Mouse (Mus musculus): ENCODE results near the gene Lrrc59. TPM values are rescaled to one million over a fixed set of nuclear protein-coding genes. Genes with fewer than 3 reads are reported as not detected.

Gene Lrrc59
- polyA plus RNA-seq, 1 experiment from 2014 or later: 220 TPM

DNA sequence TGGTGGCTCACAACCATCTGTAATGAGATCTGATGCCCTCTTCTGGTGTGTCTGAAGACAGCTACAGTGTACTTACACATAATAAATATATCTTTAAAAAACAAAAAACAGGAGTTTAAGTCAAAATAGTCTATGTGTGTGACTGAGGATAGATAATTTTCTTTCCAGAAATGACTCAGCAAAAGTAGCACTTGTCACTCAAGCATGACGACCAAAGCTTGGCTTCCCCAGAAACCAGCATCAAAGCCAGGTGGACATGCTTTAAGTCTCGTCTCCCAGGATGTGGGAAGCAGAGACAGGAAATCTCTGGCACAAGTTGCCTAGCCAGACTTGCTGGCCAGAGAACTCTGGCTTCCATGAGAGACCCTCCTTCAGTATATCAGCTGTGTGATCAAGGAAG, 7.4 kb upstream of the Lrrc59 start:
- no peak overlapping the region for H3K4me2 ChIP-seq (ENCODE audit: low read depth)
- ATAC-seq (ENCODE audit: insufficient read depth, low FRiP score, low TSS enrichment) (no peak), DNase-seq (ENCODE audit: low spot score) (no peak)
- H3K9ac ChIP-seq (ENCODE audit: low read length): no peak overlapping the region
- H3K4me1 ChIP-seq (ENCODE audit: control insufficient read depth, insufficient read depth, low read length): no peaks in the 10 kb centered on the region
- H3K27me3 ChIP-seq (ENCODE audit: control insufficient read depth, insufficient read depth, low read length): no peaks in the 10 kb centered on the region
- no peaks in the 10 kb centered on the region for H3K36me3 ChIP-seq (ENCODE audit: control insufficient read depth, insufficient read depth, low read length)
- no peak overlapping the region for H3K4me3 ChIP-seq (ENCODE audit: low read depth, low read length)
- H3K9me3 ChIP-seq (ENCODE audit: control insufficient read depth, low read length): no peaks in the 10 kb centered on the region
- WGBS: 96% methylated on average over 2 of the region's 2 CpGs
- H3K27ac ChIP-seq (ENCODE audit: low read depth, low read length): no peak overlapping the region

DNA sequence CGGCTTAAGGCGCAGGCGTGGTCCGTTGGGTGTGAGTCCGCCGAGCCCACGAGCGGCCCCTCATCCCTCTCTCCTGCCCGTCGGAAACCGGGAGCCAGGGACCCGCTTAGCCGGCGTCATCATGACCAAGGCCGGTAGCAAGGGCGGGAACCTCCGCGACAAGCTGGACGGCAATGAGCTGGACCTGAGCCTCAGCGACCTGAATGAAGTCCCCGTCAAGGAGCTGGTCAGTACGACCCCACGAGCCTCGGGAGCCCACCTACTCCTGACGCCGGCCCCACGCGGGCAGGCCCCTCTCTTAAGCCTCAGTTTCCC, 274 bp downstream of the Lrrc59 start:
- ATAC-seq (ENCODE audit: insufficient read depth, low FRiP score, low TSS enrichment) (peak; percentile 45; the same call in 1 of the 2 replicates), DNase-seq (ENCODE audit: low spot score) (no peak)
- Histone ChIP-seq H3K36me3 (ENCODE audit: control insufficient read depth, insufficient read depth, low read length) (0 out of 2 replicates have a peak, but pooled peaks cover 9% of the 10 kb centered on the region), H3K4me1 (ENCODE audit: control insufficient read depth, insufficient read depth, low read length) (0 out of 2 replicates have a peak, but pooled peaks cover 2% of the 10 kb centered on the region), H3K4me2 (ENCODE audit: low read depth) (peak overlapping the region; percentile 84), H3K27me3 (ENCODE audit: control insufficient read depth, insufficient read depth, low read length) (no peaks in the 10 kb centered on the region), H3K9ac (ENCODE audit: low read length) (peak overlapping the region; percentile 77), H3K27ac (ENCODE audit: low read depth, low read length) (peak overlapping the region; percentile 11; the same call in 1 of the 2 replicates), H3K4me3 (ENCODE audit: low read depth, low read length) (peak overlapping the region; percentile 87), H3K9me3 (ENCODE audit: control insufficient read depth, low read length) (no peaks in the 10 kb centered on the region)
- WGBS: 0% methylated on average over 25 of the region's 28 CpGs

- peak overlapping the region; percentile 77 for H3K9ac ChIP-seq (ENCODE audit: low read length)
- H3K36me3 ChIP-seq (ENCODE audit: control insufficient read depth, insufficient read depth, low read length): 0 out of 2 replicates have a peak, but pooled peaks cover 9% of the 10 kb centered on the region
- H3K27ac ChIP-seq (ENCODE audit: low read depth, low read length): peak overlapping the region; percentile 11; the same call in 1 of the 2 replicates
- H3K9me3 ChIP-seq (ENCODE audit: control insufficient read depth, low read length): no peaks in the 10 kb centered on the region
- DNase-seq (ENCODE audit: low spot score) (peak; percentile 38), ATAC-seq (ENCODE audit: insufficient read depth, low FRiP score, low TSS enrichment) (no peak)
- peak overlapping the region; percentile 84 for H3K4me2 ChIP-seq (ENCODE audit: low read depth)
- H3K4me1 ChIP-seq (ENCODE audit: control insufficient read depth, insufficient read depth, low read length): 0 out of 2 replicates have a peak, but pooled peaks cover 2% of the 10 kb centered on the region
- 17% methylated on average over 26 of the region's 26 CpGs for WGBS
- H3K4me3 ChIP-seq (ENCODE audit: low read depth, low read length): peak overlapping the region; percentile 87
- no peaks in the 10 kb centered on the region for H3K27me3 ChIP-seq (ENCODE audit: control insufficient read depth, insufficient read depth, low read length)
These were observed 838 bp downstream of the Lrrc59 start for GRCm38 (mm10) chr11:94630199-94631011.

GRCm38 (mm10) chr11:94631969-94632368, 2.4 kb downstream of the Lrrc59 start:
- Histone ChIP-seq H3K4me2 (ENCODE audit: low read depth) (no peak overlapping the region), H3K27me3 (ENCODE audit: control insufficient read depth, insufficient read depth, low read length) (no peaks in the 10 kb centered on the region), H3K27ac (ENCODE audit: low read depth, low read length) (no peak overlapping the region), H3K4me3 (ENCODE audit: low read depth, low read length) (no peak overlapping the region), H3K9ac (ENCODE audit: low read length) (no peak overlapping the region), H3K4me1 (ENCODE audit: control insufficient read depth, insufficient read depth, low read length) (0 out of 2 replicates have a peak, but pooled peaks cover 2% of the 10 kb centered on the region), H3K9me3 (ENCODE audit: control insufficient read depth, low read length) (no peaks in the 10 kb centered on the region), H3K36me3 (ENCODE audit: control insufficient read depth, insufficient read depth, low read length) (peaks cover 13% of the 10 kb centered on the region)
- 96% methylated on average over 5 of the region's 5 CpGs for WGBS
- ATAC-seq (ENCODE audit: insufficient read depth, low FRiP score, low TSS enrichment) (no peak), DNase-seq (ENCODE audit: low spot score) (no peak)

GRCm38 (mm10) chr11:94632988-94633387, 3.4 kb downstream of the Lrrc59 start:
- no peaks in the 10 kb centered on the region for H3K9me3 ChIP-seq (ENCODE audit: control insufficient read depth, low read length)
- ATAC-seq (ENCODE audit: insufficient read depth, low FRiP score, low TSS enrichment) (no peak), DNase-seq (ENCODE audit: low spot score) (no peak)
- no peak overlapping the region for H3K9ac ChIP-seq (ENCODE audit: low read length)
- no peaks in the 10 kb centered on the region for H3K27me3 ChIP-seq (ENCODE audit: control insufficient read depth, insufficient read depth, low read length)
- H3K4me1 ChIP-seq (ENCODE audit: control insufficient read depth, insufficient read depth, low read length): 0 out of 2 replicates have a peak, but pooled peaks cover 2% of the 10 kb centered on the region
- H3K36me3 ChIP-seq (ENCODE audit: control insufficient read depth, insufficient read depth, low read length): peaks cover 21% of the 10 kb centered on the region
- H3K27ac ChIP-seq (ENCODE audit: low read depth, low read length): no peak overlapping the region
- no peak overlapping the region for H3K4me2 ChIP-seq (ENCODE audit: low read depth)
- 89% methylated on average over 8 of the region's 8 CpGs for WGBS
- H3K4me3 ChIP-seq (ENCODE audit: low read depth, low read length): no peak overlapping the region

GRCm38 (mm10) chr11:94634431-94634830, 4.9 kb downstream of the Lrrc59 start:
- ATAC-seq (ENCODE audit: insufficient read depth, low FRiP score, low TSS enrichment) (no peak), DNase-seq (ENCODE audit: low spot score) (no peak)
- Histone ChIP-seq H3K27me3 (ENCODE audit: control insufficient read depth, insufficient read depth, low read length) (no peaks in the 10 kb centered on the region), H3K27ac (ENCODE audit: low read depth, low read length) (no peak overlapping the region), H3K4me1 (ENCODE audit: control insufficient read depth, insufficient read depth, low read length) (0 out of 2 replicates have a peak, but pooled peaks cover 2% of the 10 kb centered on the region), H3K9ac (ENCODE audit: low read length) (no peak overlapping the region), H3K9me3 (ENCODE audit: control insufficient read depth, low read length) (no peaks in the 10 kb centered on the region), H3K36me3 (ENCODE audit: control insufficient read depth, insufficient read depth, low read length) (peaks cover 21% of the 10 kb centered on the region), H3K4me3 (ENCODE audit: low read depth, low read length) (no peak overlapping the region), H3K4me2 (ENCODE audit: low read depth) (no peak overlapping the region)
- WGBS: 86% methylated on average over 5 of the region's 5 CpGs

GRCm38 (mm10) chr11:94644461-94645219, 15.1 kb downstream of the Lrrc59 start:
- H3K9ac ChIP-seq (ENCODE audit: low read length): no peak overlapping the region
- peaks cover 33% of the 10 kb centered on the region for H3K36me3 ChIP-seq (ENCODE audit: control insufficient read depth, insufficient read depth, low read length)
- H3K4me3 ChIP-seq (ENCODE audit: low read depth, low read length): no peak overlapping the region

GRCm38 (mm10) chr11:94646457-94646856, 16.9 kb downstream of the Lrrc59 start:
- Histone ChIP-seq H3K9ac (ENCODE audit: low read length) (no peak overlapping the region), H3K4me1 (ENCODE audit: control insufficient read depth, insufficient read depth, low read length) (no peaks in the 10 kb centered on the region), H3K4me3 (ENCODE audit: low read depth, low read length) (no peak overlapping the region), H3K27me3 (ENCODE audit: control insufficient read depth, insufficient read depth, low read length) (no peaks in the 10 kb centered on the region), H3K27ac (ENCODE audit: low read depth, low read length) (no peak overlapping the region), H3K9me3 (ENCODE audit: control insufficient read depth, low read length) (no peaks in the 10 kb centered on the region), H3K36me3 (ENCODE audit: control insufficient read depth, insufficient read depth, low read length) (peaks cover 29% of the 10 kb centered on the region), H3K4me2 (ENCODE audit: low read depth) (no peak overlapping the region)
- no peak for ATAC-seq (ENCODE audit: insufficient read depth, low FRiP score, low TSS enrichment)
- WGBS: 97% methylated on average over 4 of the region's 4 CpGs
- DNase-seq (ENCODE audit: low spot score): no peak

More at GRCm38 (mm10) chr11:94644461-94645219, 15.1 kb downstream of the Lrrc59 start:
- H3K9me3 ChIP-seq (ENCODE audit: control insufficient read depth, low read length): no peaks in the 10 kb centered on the region
- no peak for ATAC-seq (ENCODE audit: insufficient read depth, low FRiP score, low TSS enrichment)
- no peak for DNase-seq (ENCODE audit: low spot score)
- H3K4me2 ChIP-seq (ENCODE audit: low read depth): no peak overlapping the region
- no peaks in the 10 kb centered on the region for H3K4me1 ChIP-seq (ENCODE audit: control insufficient read depth, insufficient read depth, low read length)
- 89% methylated on average over 8 of the region's 8 CpGs for WGBS
- H3K27ac ChIP-seq (ENCODE audit: low read depth, low read length): no peak overlapping the region
- H3K27me3 ChIP-seq (ENCODE audit: control insufficient read depth, insufficient read depth, low read length): no peaks in the 10 kb centered on the region

Data from neural tube, embryonic 11.5 days (tissue).